Mouse (Mus musculus) frontal cortex, postnatal 14 days (tissue): ENCODE measurements around the gene Dnttip2.

Experiments
- DNase-seq, 2 experiments: peaks; one replicate each; pipeline ENCODE4 v3.0.0; 2022; ENCODE audit warnings: low spot score in 2 of 2

Dnttip2 gene

DNA sequence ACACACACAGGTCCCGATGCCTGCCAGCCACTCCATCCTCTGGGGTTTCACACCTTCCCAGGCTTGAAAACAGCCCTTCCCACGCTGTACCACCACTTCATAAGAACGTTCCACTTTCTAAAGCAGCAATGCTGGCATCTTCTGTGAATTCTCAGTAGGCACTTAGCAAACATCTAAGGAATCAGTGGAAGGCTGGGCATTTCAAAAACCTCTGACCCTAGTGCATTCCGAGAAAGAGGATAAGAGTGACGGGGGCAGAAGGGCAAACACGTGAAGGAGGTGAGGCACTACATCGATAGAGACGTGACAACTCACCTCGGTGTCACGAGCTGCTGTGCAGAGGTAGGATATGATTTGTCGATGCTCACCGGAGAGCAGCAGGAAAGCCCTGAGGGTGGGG lies 56.3 kb downstream of the Dnttip2 start:
- no peak for DNase-seq

DNA sequence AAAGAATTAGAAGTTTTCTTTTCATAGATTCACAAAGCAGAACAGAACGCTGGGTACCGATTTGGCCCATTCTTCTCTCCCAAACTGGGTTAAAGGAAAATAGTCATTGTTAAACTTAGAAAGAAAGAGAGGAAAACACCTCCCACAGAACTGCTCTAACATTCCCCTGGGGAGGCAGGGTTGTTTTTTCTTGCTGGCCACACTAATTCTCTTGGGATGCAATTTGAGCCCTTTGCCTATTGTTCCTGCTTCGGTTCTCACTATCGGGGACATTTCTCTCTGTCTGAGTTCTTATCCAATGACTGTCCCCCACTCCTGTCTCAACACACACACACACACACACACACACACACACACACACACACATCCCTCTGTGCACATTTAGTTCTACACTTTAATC lies 59.3 kb downstream of the Dnttip2 start:
- DNase-seq: no peak

DNA sequence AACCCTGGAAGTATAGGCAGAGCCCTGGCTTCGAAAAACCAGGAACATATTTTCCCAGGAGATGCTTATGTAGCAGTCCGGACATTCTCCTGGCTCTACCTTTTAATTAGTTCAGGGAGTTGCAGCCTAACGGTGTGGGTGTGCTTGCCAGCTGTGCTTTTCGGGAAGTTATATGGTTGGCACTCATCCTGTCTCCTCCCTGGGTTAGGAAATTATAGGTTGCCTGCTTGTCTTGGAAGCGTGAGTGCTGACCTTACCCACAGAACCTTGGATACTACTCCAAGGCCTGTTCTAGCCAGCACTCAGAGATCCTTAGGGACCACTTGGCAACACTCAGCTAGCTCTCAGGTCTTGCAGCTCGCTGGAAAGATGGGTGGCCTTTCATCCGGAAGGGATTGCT lies 59.7 kb downstream of the Dnttip2 start:
- DNase-seq: no peak

DNA sequence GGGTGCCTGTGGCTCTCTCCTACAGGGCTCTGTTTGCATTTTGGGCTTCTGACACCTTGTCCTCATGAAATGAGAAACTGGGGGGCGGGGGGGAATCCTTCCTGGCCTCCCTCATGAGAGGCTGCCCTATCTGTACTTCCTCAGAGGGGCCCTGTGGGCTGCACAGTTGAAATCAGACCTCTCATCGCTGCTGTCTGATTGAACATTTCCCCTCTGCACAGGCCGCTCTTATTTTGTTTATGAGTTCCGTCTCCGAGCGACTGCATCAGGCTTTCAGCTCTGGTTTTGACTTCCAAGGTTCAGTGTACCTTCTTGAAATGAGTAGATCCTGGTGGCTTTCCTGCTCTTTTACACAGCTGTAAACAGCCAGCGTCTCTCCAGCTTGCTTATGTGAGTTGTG lies 60.2 kb downstream of the Dnttip2 start:
- no peak for DNase-seq
